ENCODE assay signal across 25 mouse cellular contexts in genomic region chr16:66000728-66001273, GRCm38 (mm10).
DNase-seq lines count a peak whose midpoint lies in the region; ATAC-seq and TF ChIP-seq lines count a peak whose summit lies in the region.
"Had no signal": no experiment of that assay in that cellular context is flagged by ENCODE, and none has a peak within 500 bp of the region (broad histone marks: within the 10 kb centered on the region; RNA-seq: fewer than 3 reads in every experiment).

No protein-coding gene starts in this region.

- 0 out of 2 replicates have a peak, but pooled peaks have one; percentile 41 for ATAC-seq in embryonic facial prominence, embryonic 14.5 days (ENCODE audit: low read depth)
- ATAC-seq in lung, embryonic 14.5 days (ENCODE audit: insufficient read depth) = no peak
- no peak for ATAC-seq in intestine, postnatal 0 days
- ATAC-seq: activated CD4-positive, CD25-positive, alpha-beta regulatory T cell, adult 4 months; forebrain, embryonic 14.5 days; forebrain, embryonic 16.5 days; Patski had no signal

- H3K4me1 ChIP-seq in embryonic facial prominence, embryonic 14.5 days (ENCODE audit: control insufficient read depth, insufficient read depth, low read length) = peaks cover 6% of the 10 kb centered on the region; the same call in 1 of the 2 replicates
- no peaks in the 10 kb centered on the region for H3K4me1 ChIP-seq in embryonic facial prominence, embryonic 10.5 days
- H3K4me1 ChIP-seq in lung, embryonic 14.5 days (ENCODE audit: insufficient read depth) = no peaks in the 10 kb centered on the region
- H3K4me1 ChIP-seq in intestine, postnatal 0 days (replicated peaks; ENCODE audit: control insufficient read depth, insufficient read depth, low read length) = no peaks in the 10 kb centered on the region
- H3K4me1 ChIP-seq: embryonic facial prominence, embryonic 12.5 days; forebrain, embryonic 10.5 days; forebrain, embryonic 12.5 days had no signal

- no peaks in the 10 kb centered on the region for H3K36me3 ChIP-seq in embryonic facial prominence, embryonic 14.5 days (ENCODE audit: control insufficient read depth, insufficient read depth, low read length)
- H3K36me3 ChIP-seq in embryonic facial prominence, embryonic 10.5 days (replicated peaks) = no peaks in the 10 kb centered on the region
- H3K36me3 ChIP-seq in lung, embryonic 14.5 days (ENCODE audit: insufficient read depth) = no peaks in the 10 kb centered on the region
- no peaks in the 10 kb centered on the region for H3K36me3 ChIP-seq in intestine, postnatal 0 days (ENCODE audit: control insufficient read depth, insufficient read depth)
- H3K36me3 ChIP-seq: embryonic facial prominence, embryonic 12.5 days; embryonic facial prominence, embryonic 15.5 days; forebrain, embryonic 10.5 days; forebrain, embryonic 12.5 days had no signal

- H3K9ac ChIP-seq in embryonic facial prominence, embryonic 14.5 days (ENCODE audit: low read depth, low read length) = no peak overlapping the region
- H3K9ac ChIP-seq in lung, embryonic 14.5 days = no peak overlapping the region
- no peak overlapping the region for H3K9ac ChIP-seq in intestine, postnatal 0 days (ENCODE audit: low read depth, low read length)
- H3K9ac ChIP-seq: embryonic facial prominence, embryonic 12.5 days; embryonic facial prominence, embryonic 15.5 days; forebrain, embryonic 12.5 days had no signal

- TF ChIP-seq POLR2A in brain, embryonic 14.5 days (IDR thresholded peaks at IDR 0.05; ENCODE audit: borderline replicate concordance, extremely low read depth, insufficient read depth, insufficient read length, poor library complexity, severe bottlenecking) = no peak

- H3K9me3 ChIP-seq in embryonic facial prominence, embryonic 14.5 days (ENCODE audit: control insufficient read depth, low read length) = no peaks in the 10 kb centered on the region
- H3K9me3 ChIP-seq in embryonic facial prominence, embryonic 10.5 days = no peaks in the 10 kb centered on the region
- no peaks in the 10 kb centered on the region for H3K9me3 ChIP-seq in lung, embryonic 14.5 days (ENCODE audit: low read depth, low read length)
- H3K9me3 ChIP-seq in intestine, postnatal 0 days (ENCODE audit: control insufficient read depth) = no peaks in the 10 kb centered on the region
- H3K9me3 ChIP-seq: embryonic facial prominence, embryonic 12.5 days; embryonic facial prominence, embryonic 15.5 days; forebrain, embryonic 10.5 days; forebrain, embryonic 12.5 days had no signal

- peak; percentile 69 for DNase-seq in embryonic facial prominence, embryonic 14.5 days (ENCODE audit: low spot score)
- DNase-seq in embryonic facial prominence, embryonic 10.5 days (ENCODE audit: low spot score) = no peak
- DNase-seq in lung, embryonic 14.5 days = peak; percentile 12
- no peak for DNase-seq in lung, postnatal 4 days
- peak; percentile 25 for DNase-seq in brain, embryonic 14.5 days (ENCODE audit: low read depth)
- no peak for DNase-seq in testis, postnatal 14 days (ENCODE audit: low spot score)
- DNase-seq: adrenal gland, adult 8-10 months; adrenal gland, postnatal 14 days; adrenal gland, postnatal 36 days; cerebellum, adult 11 months; cerebellum, adult 18-20 months; cerebellum, adult 8-10 months; cerebellum, postnatal 14 days; cerebellum, postnatal 36 days; embryo, embryonic 11 days had no signal

- TF ChIP-seq CTCF in lung, embryonic 14.5 days (IDR thresholded peaks at IDR 0.05; ENCODE audit: low read depth) = no peak
- TF ChIP-seq CTCF in brain, embryonic 14.5 days (IDR thresholded peaks at IDR 0.05; ENCODE audit: borderline replicate concordance, extremely low read depth, insufficient read depth, insufficient read length) = no peak
- no peak for TF ChIP-seq CTCF in intestine, postnatal 0 days (IDR thresholded peaks at IDR 0.05; ENCODE audit: low read depth)

- 53% methylated on average over 6 of the region's 6 CpGs for WGBS in embryonic facial prominence, embryonic 14.5 days
- WGBS in embryonic facial prominence, embryonic 10.5 days = 81% methylated on average over 6 of the region's 6 CpGs
- 54% methylated on average over 6 of the region's 6 CpGs for WGBS in lung, embryonic 14.5 days
- 57% methylated on average over 6 of the region's 6 CpGs for WGBS in intestine, postnatal 0 days

- no peak overlapping the region for H3K4me2 ChIP-seq in embryonic facial prominence, embryonic 14.5 days (ENCODE audit: low read depth, low read length)
- no peak overlapping the region for H3K4me2 ChIP-seq in lung, embryonic 14.5 days
- H3K4me2 ChIP-seq in intestine, postnatal 0 days (replicated peaks; ENCODE audit: low read depth) = no peak overlapping the region
- H3K4me2 ChIP-seq: embryonic facial prominence, embryonic 12.5 days; embryonic facial prominence, embryonic 15.5 days; forebrain, embryonic 12.5 days had no signal

- no peak overlapping the region for H3K27ac ChIP-seq in embryonic facial prominence, embryonic 14.5 days (replicated peaks; ENCODE audit: low read depth, low read length)
- no peak overlapping the region for H3K27ac ChIP-seq in embryonic facial prominence, embryonic 10.5 days (replicated peaks)
- no peak overlapping the region for H3K27ac ChIP-seq in lung, embryonic 14.5 days (ENCODE audit: low read depth)
- no peak overlapping the region for H3K27ac ChIP-seq in intestine, postnatal 0 days (ENCODE audit: low read depth, low read length)
- H3K27ac ChIP-seq: embryonic facial prominence, embryonic 12.5 days; embryonic facial prominence, embryonic 15.5 days; forebrain, embryonic 10.5 days; forebrain, embryonic 12.5 days had no signal

- H3K27me3 ChIP-seq in embryonic facial prominence, embryonic 14.5 days (replicated peaks; ENCODE audit: control insufficient read depth, insufficient read depth, low read length) = no peaks in the 10 kb centered on the region
- H3K27me3 ChIP-seq in embryonic facial prominence, embryonic 10.5 days (replicated peaks; ENCODE audit: low read depth, poor library complexity, severe bottlenecking) = no peaks in the 10 kb centered on the region
- H3K27me3 ChIP-seq in lung, embryonic 14.5 days (ENCODE audit: insufficient read depth, low read length) = no peaks in the 10 kb centered on the region
- H3K27me3 ChIP-seq in intestine, postnatal 0 days (replicated peaks; ENCODE audit: control insufficient read depth, insufficient read depth, low read length) = no peaks in the 10 kb centered on the region
- H3K27me3 ChIP-seq: embryonic facial prominence, embryonic 12.5 days; embryonic facial prominence, embryonic 15.5 days; forebrain, embryonic 12.5 days; Patski had no signal

- no peak overlapping the region for H3K4me3 ChIP-seq in embryonic facial prominence, embryonic 14.5 days (ENCODE audit: low read depth, low read length)
- H3K4me3 ChIP-seq in embryonic facial prominence, embryonic 10.5 days = no peak overlapping the region
- no peak overlapping the region for H3K4me3 ChIP-seq in lung, embryonic 14.5 days (ENCODE audit: low read depth, low read length)
- no peak overlapping the region for H3K4me3 ChIP-seq in intestine, postnatal 0 days (ENCODE audit: low read depth, low read length)
- H3K4me3 ChIP-seq: embryonic facial prominence, embryonic 12.5 days; embryonic facial prominence, embryonic 15.5 days; erythroblast, embryonic 14.5 days; forebrain, embryonic 10.5 days; forebrain, embryonic 12.5 days had no signal

Comparison
In these comparisons a context has a peak if more than half of its experiments do, and no peak if none do; other contexts are left out.
1. DNase-seq: peak in embryonic facial prominence, embryonic 14.5 days (single experiment), lung, embryonic 14.5 days (single experiment) and brain, embryonic 14.5 days (single experiment); none in embryonic facial prominence, embryonic 10.5 days (single experiment), lung, postnatal 4 days (0 of 2) and testis, postnatal 14 days (single experiment).